Mouse (Mus musculus) kidney, adult 10 weeks (tissue): ENCODE data around the gene Kalrn. TPM values are rescaled to one million over a fixed set of nuclear protein-coding genes. Genes with fewer than 3 reads are reported as not detected.

ENCODE experiments used
- polyA plus RNA-seq: library from polyadenylated mRNA; stranded (reverse); fragments of 350-450 nt; fragmentation: Illumina TruSeq; extraction: RNeasy Lipid Tissue Mini Kit (QIAGEN cat#74804); gene quantifications from one replicate; pipeline ENCODE4 v1.2.3, GENCODE M21; 2014; ENCODE audit warnings: low read depth, low replicate concordance

Gene Kalrn
- polyA plus RNA-seq: 7.6 TPM

GRCm38 (mm10) chr16:34573151-34573802 is at the start of gene Kalrn:
Gene Kalrn, minus strand, starts transcription at chr16:34573532.

DNA sequence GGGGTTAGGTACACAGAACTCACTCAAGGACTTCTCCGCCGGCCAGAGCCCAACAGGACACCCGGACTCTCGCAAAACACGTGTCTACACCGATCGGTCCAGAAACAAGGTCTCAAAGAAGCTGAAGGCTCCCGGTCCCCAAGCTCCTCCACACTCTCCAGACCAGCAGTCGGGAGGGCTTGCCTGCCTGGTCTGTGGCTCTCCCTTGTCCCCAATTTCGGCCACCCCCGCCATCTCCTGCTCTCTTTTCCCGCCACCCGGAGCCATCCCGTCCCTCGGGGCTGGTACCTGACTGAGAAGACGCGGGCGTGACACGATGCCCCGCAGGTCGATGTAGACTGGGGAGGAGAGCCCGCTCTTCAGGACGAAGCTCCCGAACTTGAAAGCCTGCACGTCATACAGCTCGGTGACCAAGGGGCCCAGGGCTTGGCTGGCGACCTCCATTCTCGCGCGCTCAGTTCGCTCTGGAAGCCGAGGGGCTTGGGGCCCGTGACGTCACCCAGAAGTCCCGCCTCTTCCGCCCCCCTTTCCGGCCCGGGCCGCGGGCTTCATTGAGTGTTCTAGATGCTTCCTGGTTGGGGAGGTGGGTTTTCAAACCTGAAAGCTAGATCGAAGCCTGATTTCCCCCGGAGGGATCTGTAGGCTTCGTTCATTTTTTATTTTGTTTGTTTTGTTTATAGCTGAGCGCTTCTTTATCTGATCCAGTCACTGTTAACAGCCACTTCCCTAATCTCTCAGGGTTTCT is 606.6 kb downstream of the Kalrn start, which contains the start of gene Umps:
Gene Umps, minus strand, starts transcription at position 501 of the 745 bp plus-strand sequence.

Other genes with a start within 250 kb of the Kalrn start
- not detected for gene Ropn1, start 76.4 kb upstream of the Kalrn start, polyA plus RNA-seq
- gene Ccdc14, start 117.1 kb upstream of the Kalrn start, polyA plus RNA-seq: 2.2 TPM
- 34.1 TPM for gene Mylk, start 171.7 kb upstream of the Kalrn start, polyA plus RNA-seq